Mouse (Mus musculus): ENCODE data around the gene Zfp882. TPM values are rescaled to one million over a fixed set of nuclear protein-coding genes. Genes with fewer than 3 reads are reported as not detected.
"Not testable (repeated sequence)": the region's sequence is repeated elsewhere in the genome, so short reads cannot be mapped to it uniquely, and the experiment has no call there.

Zfp882 gene
- polyA plus RNA-seq, 1 experiment from 2014 or later: 0.82 TPM

DNA sequence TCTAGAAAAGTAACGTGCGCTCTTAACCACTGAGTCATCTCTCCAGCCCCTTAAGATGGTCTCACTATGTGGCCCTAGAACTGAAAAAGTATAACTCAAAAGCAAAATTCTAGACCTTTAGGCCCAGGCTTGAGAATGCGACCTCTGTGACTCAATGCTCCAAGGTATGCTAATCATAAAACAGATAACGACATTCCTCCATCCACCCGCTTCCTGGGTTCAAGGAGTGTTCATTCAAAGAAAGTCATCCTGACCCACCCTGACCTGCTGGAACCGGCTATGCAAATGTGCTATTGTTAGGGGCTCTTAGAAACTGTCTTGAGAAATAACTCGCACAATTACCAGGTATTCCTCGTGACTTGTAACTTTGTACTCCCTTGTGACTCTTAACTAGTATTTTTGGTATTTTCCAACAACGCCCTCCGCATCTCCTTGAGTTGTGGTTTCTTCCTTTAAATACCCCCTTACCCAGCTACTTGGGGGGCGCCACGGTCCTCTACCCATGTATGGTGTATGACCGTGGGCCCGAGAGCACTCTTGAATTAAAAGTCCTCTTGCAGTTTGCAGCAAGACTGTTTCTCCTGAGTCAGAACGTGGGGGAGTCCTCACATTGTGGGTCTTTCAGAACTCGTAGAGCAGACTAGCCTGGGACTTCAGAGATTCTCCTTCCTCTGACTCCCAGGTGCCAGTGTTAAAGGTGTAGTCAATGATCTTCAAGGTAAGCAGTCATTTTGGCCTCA lies 44.7 kb downstream of the Zfp882 start:
- H3K9ac ChIP-seq; H3K27ac ChIP-seq; DNase-seq; H3K4me2 ChIP-seq; H3K27me3 ChIP-seq; H3K4me3 ChIP-seq (replicated peaks); H3K9me3 ChIP-seq (replicated peaks); ATAC-seq (ENCODE audit: low read depth): not testable (repeated sequence)
- WGBS (ENCODE audit: insufficient replicate concordance): 88% methylated on average over 16 of the region's 16 CpGs
- Histone ChIP-seq H3K4me1 (replicated peaks) (peaks cover 24% of the 10 kb centered on the region), H3K36me3 (peaks cover 20% of the 10 kb centered on the region)

DNA sequence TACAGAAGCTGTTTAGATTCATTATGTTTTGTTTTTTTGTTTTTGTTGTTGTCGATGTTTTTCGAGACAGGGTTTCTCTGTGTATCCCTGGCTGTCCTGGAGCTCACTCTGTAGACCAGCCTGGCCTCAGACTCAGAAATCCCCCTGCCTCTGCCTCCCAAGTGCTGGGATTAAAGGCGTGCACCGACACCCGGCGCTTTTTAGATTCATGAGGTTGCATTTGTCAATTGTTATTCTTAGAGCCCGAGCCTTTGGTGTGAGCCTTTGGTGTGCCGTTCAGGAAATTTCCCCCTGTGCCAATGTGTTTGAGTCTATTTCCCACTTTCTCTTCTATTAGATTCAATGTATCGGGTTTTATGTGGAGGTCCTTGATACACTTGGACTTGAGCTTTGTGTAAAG lies 46.3 kb downstream of the Zfp882 start:
- Histone ChIP-seq H3K27ac (no peak overlapping the region), H3K4me3 (replicated peaks) (no peak overlapping the region), H3K9me3 (replicated peaks) (no peaks in the 10 kb centered on the region), H3K4me1 (replicated peaks) (peaks cover 24% of the 10 kb centered on the region), H3K36me3 (peaks cover 20% of the 10 kb centered on the region), H3K27me3 (no peaks in the 10 kb centered on the region), H3K4me2 (no peak overlapping the region), H3K9ac (no peak overlapping the region)
- 92% methylated on average over 9 of the region's 9 CpGs for WGBS (ENCODE audit: insufficient replicate concordance)
- no peak for DNase-seq
- no peak for ATAC-seq (ENCODE audit: low read depth)

DNA sequence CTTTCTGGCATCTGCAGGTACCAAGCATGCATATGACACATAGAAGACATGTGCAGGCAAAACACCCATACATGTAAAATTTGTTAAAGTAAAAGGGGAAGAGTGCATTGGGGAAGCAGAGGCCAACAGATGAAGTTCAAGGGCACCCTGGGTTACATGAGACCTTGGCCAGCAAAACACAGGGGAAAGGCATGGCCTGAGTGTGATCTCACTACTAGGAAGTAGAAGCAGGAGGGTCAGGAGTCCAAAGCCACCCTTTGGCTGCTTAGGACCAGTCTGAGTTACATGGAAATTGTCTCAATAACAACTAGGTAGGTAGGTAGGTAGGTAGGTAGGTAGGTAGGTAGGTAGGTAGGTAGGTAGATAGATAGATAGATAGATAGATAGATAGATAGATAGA lies 52.1 kb downstream of the Zfp882 start:
- H3K36me3 ChIP-seq: peaks cover 16% of the 10 kb centered on the region
- peaks cover 9% of the 10 kb centered on the region; the same call in 1 of the 2 replicates for H3K4me1 ChIP-seq (replicated peaks)
- DNase-seq (no peak), ATAC-seq (ENCODE audit: low read depth) (no peak)
- no peak overlapping the region for H3K27ac ChIP-seq
- H3K27me3 ChIP-seq: no peaks in the 10 kb centered on the region
- H3K9me3 ChIP-seq (replicated peaks): no peaks in the 10 kb centered on the region
- no peak overlapping the region for H3K9ac ChIP-seq
- no peak overlapping the region for H3K4me3 ChIP-seq (replicated peaks)
- no peak overlapping the region for H3K4me2 ChIP-seq

DNA sequence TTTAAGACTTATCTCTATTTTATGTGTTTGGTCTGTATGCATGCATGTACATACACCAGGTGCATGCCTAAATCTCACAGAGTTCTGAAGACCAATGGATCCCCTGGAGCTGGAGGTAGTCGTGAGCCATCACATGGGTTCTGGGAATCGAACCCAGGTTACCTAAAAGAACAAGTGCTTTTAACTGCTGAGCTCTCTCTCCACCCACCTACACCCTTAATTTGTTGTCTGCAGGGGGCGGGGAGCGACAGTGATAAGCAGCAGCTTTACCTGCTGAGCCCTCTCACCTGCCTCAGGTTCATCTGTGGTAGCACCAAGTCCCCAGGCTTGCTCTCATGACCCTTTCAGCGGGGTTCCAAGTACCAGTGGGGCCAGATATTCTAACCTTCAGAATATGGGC lies 53.4 kb downstream of the Zfp882 start:
- no peak for ATAC-seq (ENCODE audit: low read depth)
- Histone ChIP-seq H3K4me3 (replicated peaks) (no peak overlapping the region), H3K4me1 (replicated peaks) (peaks cover 9% of the 10 kb centered on the region; the same call in 1 of the 2 replicates), H3K9ac (no peak overlapping the region), H3K27me3 (no peaks in the 10 kb centered on the region), H3K9me3 (replicated peaks) (no peaks in the 10 kb centered on the region), H3K27ac (no peak overlapping the region), H3K36me3 (peaks cover 29% of the 10 kb centered on the region), H3K4me2 (no peak overlapping the region)
- 79% methylated on average over 5 of the region's 5 CpGs for WGBS (ENCODE audit: insufficient replicate concordance)
- no peak for DNase-seq

DNA sequence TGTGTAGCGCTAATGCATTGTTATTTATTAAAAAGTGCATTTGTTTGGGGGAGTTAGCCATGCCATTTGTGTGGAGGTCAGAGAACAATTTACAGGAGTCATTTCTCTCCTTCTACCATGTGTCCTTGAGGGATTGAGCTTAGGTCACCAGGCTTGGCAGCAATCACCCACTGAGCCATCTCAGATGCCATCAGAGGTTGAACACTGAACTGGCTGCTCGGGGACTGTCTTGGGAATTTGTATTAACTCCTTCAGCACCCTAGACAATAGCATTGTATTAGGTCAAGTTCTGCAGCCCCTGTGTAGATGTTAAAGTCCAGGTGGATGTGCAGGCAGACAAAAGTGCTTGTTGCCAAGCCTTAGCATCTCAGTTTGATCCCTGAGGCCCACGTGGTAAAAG lies 55.6 kb downstream of the Zfp882 start:
- DNase-seq (no peak), ATAC-seq (ENCODE audit: low read depth) (no peak)
- Histone ChIP-seq H3K27me3 (no peaks in the 10 kb centered on the region), H3K9me3 (replicated peaks) (no peaks in the 10 kb centered on the region), H3K4me1 (replicated peaks) (peaks cover 9% of the 10 kb centered on the region; the same call in 1 of the 2 replicates), H3K36me3 (peaks cover 52% of the 10 kb centered on the region), H3K27ac (no peak overlapping the region), H3K4me2 (no peak overlapping the region), H3K4me3 (replicated peaks) (no peak overlapping the region), H3K9ac (no peak overlapping the region)
- 74% methylated on average over 3 of the region's 3 CpGs for WGBS (ENCODE audit: insufficient replicate concordance)

DNA sequence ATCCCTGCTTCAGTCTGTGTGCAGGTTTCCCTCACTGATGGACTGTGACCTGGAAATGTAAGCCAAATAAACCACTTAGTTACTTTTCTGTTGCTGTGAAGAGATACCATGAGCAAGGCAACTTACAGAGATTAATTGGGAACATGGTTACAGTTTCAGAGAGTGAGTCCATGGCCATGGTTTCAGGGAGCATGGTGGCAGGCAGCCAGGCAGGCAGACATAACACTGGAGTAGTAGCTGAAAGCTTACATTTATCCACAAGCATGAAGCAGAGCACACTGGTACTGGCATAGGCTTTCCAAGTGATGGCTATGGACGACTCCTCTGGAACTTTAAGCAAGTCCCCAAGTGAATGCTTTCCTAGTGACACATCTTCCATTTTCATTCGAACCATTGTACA lies 56.8 kb downstream of the Zfp882 start:
- Histone ChIP-seq H3K27ac (no peak overlapping the region), H3K9ac (no peak overlapping the region), H3K9me3 (replicated peaks) (no peaks in the 10 kb centered on the region), H3K27me3 (no peaks in the 10 kb centered on the region), H3K4me3 (replicated peaks) (no peak overlapping the region), H3K4me1 (replicated peaks) (peaks cover 4% of the 10 kb centered on the region; the same call in 1 of the 2 replicates), H3K36me3 (peaks cover 59% of the 10 kb centered on the region), H3K4me2 (no peak overlapping the region)
- WGBS (ENCODE audit: insufficient replicate concordance): 79% methylated on average over 2 of the region's 2 CpGs
- DNase-seq (no peak), ATAC-seq (ENCODE audit: low read depth) (no peak)

Other genes with a start within 250 kb of the Zfp882 start
- 0.20 TPM in 2 replicates for gene Unc13a, start 236.9 kb upstream of the Zfp882 start, polyA plus RNA-seq (2015; fragmentation: Nextera tagmentation; extraction: Ambion mirVana)
- 5.7 and 6.1 TPM in 2 replicates for gene Jak3, start 232.3 kb upstream of the Zfp882 start, polyA plus RNA-seq (2015; fragmentation: Nextera tagmentation; extraction: Ambion mirVana)
- gene Insl3, start 219.4 kb upstream of the Zfp882 start, polyA plus RNA-seq (2015; fragmentation: Nextera tagmentation; extraction: Ambion mirVana): 0.67 and 1.1 TPM in 2 replicates
- 3.5 and 3.7 TPM in 2 replicates for gene B3gnt3, start 206.8 kb upstream of the Zfp882 start, polyA plus RNA-seq (2015; fragmentation: Nextera tagmentation; extraction: Ambion mirVana)
- 16.6 and 16.9 TPM in 2 replicates for gene Fcho1, start 182.9 kb upstream of the Zfp882 start, polyA plus RNA-seq (2015; fragmentation: Nextera tagmentation; extraction: Ambion mirVana)
- 1.6 and 2.1 TPM in 2 replicates for gene Zfp709, start 26.6 kb upstream of the Zfp882 start, polyA plus RNA-seq (2015; fragmentation: Nextera tagmentation; extraction: Ambion mirVana)
- 8.8 and 10.3 TPM in 2 replicates for gene Zfp617, start within 50 bp of the Zfp882 start, polyA plus RNA-seq (2015; fragmentation: Nextera tagmentation; extraction: Ambion mirVana)
- 9.0 and 11.9 TPM in 2 replicates for gene Zfp961, start 42.4 kb downstream of the Zfp882 start, polyA plus RNA-seq (2015; fragmentation: Nextera tagmentation; extraction: Ambion mirVana)
- gene Cyp4f18, start 101.0 kb downstream of the Zfp882 start, polyA plus RNA-seq (2015; fragmentation: Nextera tagmentation; extraction: Ambion mirVana): 1.6 and 1.9 TPM in 2 replicates
- not detected in 2 replicates for gene Olfr372, start 132.6 kb downstream of the Zfp882 start, polyA plus RNA-seq (2015; fragmentation: Nextera tagmentation; extraction: Ambion mirVana)
- 0.03 TPM in 2 replicates for gene Olfr373, start 174.6 kb downstream of the Zfp882 start, polyA plus RNA-seq (2015; fragmentation: Nextera tagmentation; extraction: Ambion mirVana)
- gene Olfr374, start 198.4 kb downstream of the Zfp882 start, polyA plus RNA-seq (2015; fragmentation: Nextera tagmentation; extraction: Ambion mirVana): not detected in 2 replicates
- gene Tpm4, start 226.4 kb downstream of the Zfp882 start, polyA plus RNA-seq (2015; fragmentation: Nextera tagmentation; extraction: Ambion mirVana): 110 and 131 TPM in 2 replicates

Data from liver, embryonic 13.5 days (tissue).